Comparison of ENCODE assay signal across 13 mouse cellular contexts in genomic region chr8:106527241-106528036, GRCm38 (mm10). TPM values are rescaled to one million over a fixed set of nuclear protein-coding genes. Genes with fewer than 3 reads are reported as not detected.
DNase-seq lines count a peak whose midpoint lies in the region; ATAC-seq and TF ChIP-seq lines count a peak whose summit lies in the region.
"Had no signal": no experiment of that assay in that cellular context is flagged by ENCODE, and none has a peak within 500 bp of the region (broad histone marks: within the 10 kb centered on the region; RNA-seq: fewer than 3 reads in every experiment).

No protein-coding gene starts in this region.

- H3K4me2 ChIP-seq in liver, postnatal 0 days (ENCODE audit: low read depth, low read length): no peak overlapping the region
- no peak overlapping the region for H3K4me2 ChIP-seq in liver, embryonic 11.5 days

- no peak overlapping the region for H3K4me3 ChIP-seq in liver, postnatal 0 days (ENCODE audit: low read depth, low read length)
- H3K4me3 ChIP-seq in liver, embryonic 11.5 days (ENCODE audit: low read depth, low read length): no peak overlapping the region
- no peak overlapping the region for H3K4me3 ChIP-seq in bone marrow, adult 2 months (replicated peaks; ENCODE audit: control insufficient read depth, low read depth, low read length)
- H3K4me3 ChIP-seq: forebrain, embryonic 10.5 days had no signal

- H3K4me1 ChIP-seq in liver, postnatal 0 days (ENCODE audit: insufficient read depth): no peaks in the 10 kb centered on the region
- H3K4me1 ChIP-seq in liver, embryonic 11.5 days (replicated peaks; ENCODE audit: control insufficient read depth, insufficient read depth, low read length): no peaks in the 10 kb centered on the region
- H3K4me1 ChIP-seq in bone marrow, adult 2 months (ENCODE audit: control insufficient read depth, insufficient read depth, low read length): no peaks in the 10 kb centered on the region

- no peak overlapping the region for H3K27ac ChIP-seq in liver, postnatal 0 days (ENCODE audit: low read depth)
- no peak overlapping the region for H3K27ac ChIP-seq in liver, embryonic 11.5 days (ENCODE audit: low read depth, low read length)
- H3K27ac ChIP-seq in bone marrow, adult 2 months (ENCODE audit: control insufficient read depth, insufficient read depth, low read depth, low read length, poor library complexity): no peak overlapping the region
- H3K27ac ChIP-seq: forebrain, embryonic 10.5 days had no signal

- no peaks in the 10 kb centered on the region for H3K9me3 ChIP-seq in liver, postnatal 0 days (ENCODE audit: low read length)
- peaks cover 3% of the 10 kb centered on the region; the same call in 1 of the 2 replicates for H3K9me3 ChIP-seq in liver, embryonic 11.5 days (ENCODE audit: control insufficient read depth, low read length)
- H3K9me3 ChIP-seq: forebrain, embryonic 10.5 days had no signal

- peak; percentile 21 for DNase-seq in CD4-positive, CD25-positive, alpha-beta regulatory T cell, adult 2 months (ENCODE audit: low read depth, low spot score)
- DNase-seq in liver, postnatal 0 days: peak; percentile 30
- DNase-seq in liver, embryonic 11.5 days (ENCODE audit: low spot score): no peak
- DNase-seq in cerebellum, adult 18-20 months: no peak
- DNase-seq in layer of hippocampus, postnatal 25 days (ENCODE audit: extremely low spot score in 1 of 2, low spot score in 1 of 2): no peak
- DNase-seq: kidney, postnatal 36 days; lung, postnatal 4 days had no signal

- no peaks in the 10 kb centered on the region for H3K27me3 ChIP-seq in liver, postnatal 0 days (ENCODE audit: insufficient read depth, low read length)
- H3K27me3 ChIP-seq in liver, embryonic 11.5 days (replicated peaks; ENCODE audit: control insufficient read depth, insufficient read depth, low read length): no peaks in the 10 kb centered on the region

- no peak for TF ChIP-seq POLR2A in bone marrow, adult 2 months (IDR thresholded peaks at IDR 0.05; ENCODE audit: borderline replicate concordance, control insufficient read depth, low read depth, low read length)

- no peaks in the 10 kb centered on the region for H3K36me3 ChIP-seq in liver, postnatal 0 days (replicated peaks; ENCODE audit: insufficient read depth, low read length)
- H3K36me3 ChIP-seq in liver, embryonic 11.5 days (ENCODE audit: control insufficient read depth, insufficient read depth, low read length): no peaks in the 10 kb centered on the region
- H3K36me3 ChIP-seq: forebrain, embryonic 10.5 days had no signal

- H3K9ac ChIP-seq in liver, postnatal 0 days (replicated peaks): no peak overlapping the region
- H3K9ac ChIP-seq in liver, embryonic 11.5 days (ENCODE audit: low read depth, low read length): no peak overlapping the region

- TF ChIP-seq EP300 in liver, postnatal 0 days (IDR thresholded peaks at IDR 0.05; ENCODE audit: low read depth): no peak

- TF ChIP-seq CTCF in liver, postnatal 0 days (IDR thresholded peaks at IDR 0.05; ENCODE audit: low read depth): peak; percentile 63
- TF ChIP-seq CTCF in bone marrow, adult 2 months (IDR thresholded peaks at IDR 0.05; ENCODE audit: control insufficient read depth, insufficient read depth, low read length): peak; percentile 28; the same call in 1 of the 2 replicates

- WGBS in liver, postnatal 0 days (ENCODE audit: insufficient replicate concordance): 71% methylated on average over 9 of the region's 9 CpGs
- 75% methylated on average over 9 of the region's 9 CpGs for WGBS in liver, embryonic 11.5 days
- 79% methylated on average over 9 of the region's 9 CpGs for WGBS in bone marrow, adult 2 months

- no peak for ATAC-seq in CD4-positive, CD25-positive, alpha-beta regulatory T cell, adult 4 months
- ATAC-seq in liver, postnatal 0 days: no peak
- no peak for ATAC-seq in liver, embryonic 11.5 days (replicated peaks; ENCODE audit: low FRiP score)
- 0 out of 2 replicates have a peak, but pooled peaks have one; percentile 22 for ATAC-seq in megakaryocyte-erythroid progenitor cell, adult 5-6 weeks (replicated peaks; ENCODE audit: low FRiP score, low TSS enrichment, poor library complexity, severe bottlenecking)

RNA-seq across cellular contexts. Expression of gene Cdh3, which starts 16.7 kb away (rescaled TPM):
- not detected for polyA plus RNA-seq in CD4-positive, CD25-positive, alpha-beta regulatory T cell, adult 4 months (2017; shearing (Covaris generic))
- polyA plus RNA-seq in liver, postnatal 0 days (2015; fragmentation: Nextera tagmentation; extraction: Ambion mirVana): 0.56 and 0.65 TPM in 2 replicates
- polyA plus RNA-seq in liver, embryonic 11.5 days (2014; fragmentation: Nextera tagmentation; extraction: Ambion mirVana): 12.5 and 13.2 TPM in 2 replicates
- polyA plus RNA-seq in bone marrow, adult 2 months (2011; ENCODE audit: insufficient read depth, insufficient read length, low replicate concordance, missing spikeins): not detected in 2 replicates
- not detected in 2 replicates for total RNA-seq in megakaryocyte-erythroid progenitor cell, adult 5-6 weeks (2014; fragmentation: Nextera tagmentation)
- total RNA-seq in megakaryocyte-erythroid progenitor cell, adult 5-6 weeks (2017): not detected in 2 replicates
- under 1 TPM in 1 of 2 experiments, not detected in 1; 0.05 TPM for total RNA-seq in layer of hippocampus, postnatal 25 days (2021)
- total RNA-seq: neutrophil, adult 5-6 weeks had no signal

RNA-seq across cellular contexts. Expression of gene 6030452D12Rik, which starts 27.1 kb away (rescaled TPM):
- polyA plus RNA-seq in CD4-positive, CD25-positive, alpha-beta regulatory T cell, adult 4 months (2017; shearing (Covaris generic)): not detected
- polyA plus RNA-seq in liver, postnatal 0 days (2015; fragmentation: Nextera tagmentation; extraction: Ambion mirVana): not detected in 2 replicates
- polyA plus RNA-seq in liver, embryonic 11.5 days (2014; fragmentation: Nextera tagmentation; extraction: Ambion mirVana): not detected in 2 replicates
- polyA plus RNA-seq in bone marrow, adult 2 months (2011; ENCODE audit: insufficient read depth, insufficient read length, low replicate concordance, missing spikeins): not detected in 2 replicates
- total RNA-seq in megakaryocyte-erythroid progenitor cell, adult 5-6 weeks (2014; fragmentation: Nextera tagmentation): not detected in 2 replicates
- total RNA-seq in megakaryocyte-erythroid progenitor cell, adult 5-6 weeks (2017): not detected in 2 replicates
- total RNA-seq in layer of hippocampus, postnatal 25 days (2021): not detected
- total RNA-seq: neutrophil, adult 5-6 weeks had no signal
- polyA plus RNA-seq: forebrain, embryonic 10.5 days; thymus, postnatal 0 days had no signal

RNA-seq across cellular contexts. Expression of gene Gm10073, which starts 45.8 kb away (rescaled TPM):
- polyA plus RNA-seq in CD4-positive, CD25-positive, alpha-beta regulatory T cell, adult 4 months (2017; shearing (Covaris generic)): 10 to 100 TPM; 22.4 to 46.0 TPM
- polyA plus RNA-seq in liver, postnatal 0 days (2015; fragmentation: Nextera tagmentation; extraction: Ambion mirVana): 7.2 and 7.3 TPM in 2 replicates
- polyA plus RNA-seq in liver, embryonic 11.5 days (2014; fragmentation: Nextera tagmentation; extraction: Ambion mirVana): 11.9 and 15.4 TPM in 2 replicates
- polyA plus RNA-seq in bone marrow, adult 2 months (2011; ENCODE audit: insufficient read depth, insufficient read length, low replicate concordance, missing spikeins): 52.1 and 98.4 TPM in 2 replicates
- 32.9 and 41.2 TPM in 2 replicates for total RNA-seq in megakaryocyte-erythroid progenitor cell, adult 5-6 weeks (2014; fragmentation: Nextera tagmentation)
- 12.5 and 19.6 TPM in 2 replicates for total RNA-seq in megakaryocyte-erythroid progenitor cell, adult 5-6 weeks (2017)
- 100 to 1,000 TPM in 1 of 2 experiments, 10 to 100 TPM in 1; 73.1 to 101 TPM for total RNA-seq in layer of hippocampus, postnatal 25 days (2021)

Comparison
In these comparisons a context has a peak if more than half of its experiments do, and no peak if none do; other contexts are left out.
1. DNase-seq: peak in CD4-positive, CD25-positive, alpha-beta regulatory T cell, adult 2 months (single experiment) and liver, postnatal 0 days (single experiment); none in liver, embryonic 11.5 days (single experiment), cerebellum, adult 18-20 months (0 of 2) and layer of hippocampus, postnatal 25 days (0 of 2).